Mouse (Mus musculus) left cerebral cortex, adult 8-10 months (tissue): ENCODE results near the gene Lin7b. TPM values are rescaled to one million over a fixed set of nuclear protein-coding genes. Genes with fewer than 3 reads are reported as not detected.
A peak's percentile ranks its signal among the peaks of the same experiment; 100 is the strongest.
"Not testable (repeated sequence)": the region's sequence is repeated elsewhere in the genome, so short reads cannot be mapped to it uniquely, and the experiment has no call there.

Experiments used
- DNase-seq, 2 experiments: peaks; one replicate each; pipeline ENCODE4 v3.0.0; 2022; ENCODE audit warnings: low spot score in 2 of 2
- total RNA-seq, 4 experiments: library from RNA; stranded (reverse); gene quantifications; 2 replicates each; pipeline ENCODE4 v1.2.4; 2022

Lin7b gene
- total RNA-seq, 4 experiments from 2014 or later = 139 to 172 (median 159) TPM

DNA sequence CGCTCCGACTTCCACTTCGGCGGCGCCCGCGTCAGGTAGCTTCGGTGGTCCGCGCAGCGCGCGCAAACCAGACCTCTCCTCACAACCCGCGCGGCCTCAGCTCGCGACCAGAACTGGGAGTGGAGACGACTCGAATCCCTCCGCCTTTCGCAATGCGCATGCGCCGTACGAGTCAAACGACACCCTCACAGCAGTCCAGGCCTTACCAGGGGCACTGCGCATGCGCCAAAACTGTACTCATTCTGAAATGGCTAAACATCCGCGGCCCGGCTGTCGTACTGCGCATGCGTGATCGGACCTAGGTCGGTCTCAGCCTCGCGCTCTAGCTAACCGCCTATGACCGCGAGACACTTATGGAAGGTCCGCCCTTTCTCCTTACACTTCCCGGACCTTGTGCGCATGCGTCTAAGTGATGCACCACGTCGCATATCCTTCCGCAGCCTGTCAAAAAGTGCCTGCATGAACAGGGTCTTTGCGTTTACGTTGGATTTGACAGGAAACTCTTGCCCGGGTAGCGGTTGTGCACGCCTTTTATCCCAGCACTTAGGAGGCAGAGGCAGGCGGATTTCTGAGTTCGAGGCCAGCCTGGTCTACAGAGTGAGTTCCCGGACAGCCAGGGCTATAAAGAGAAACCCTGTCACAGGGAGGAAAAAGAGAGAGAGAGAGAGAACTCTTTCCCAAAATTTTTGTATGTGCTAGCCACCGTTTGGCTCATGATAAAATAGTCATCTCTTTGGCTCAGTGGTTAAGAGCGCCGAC, 25.4 kb upstream of the Lin7b start, which contains the start of gene Snrnp70:
Gene Snrnp70, minus strand, starts transcription at position 165 of the 759 bp plus-strand sequence.
- peak; percentile 99 to 100 for DNase-seq

- no peak for DNase-seq
Measured at GRCm38 (mm10) chr7:45395129-45395541, 24.8 kb upstream of the Lin7b start.

DNA sequence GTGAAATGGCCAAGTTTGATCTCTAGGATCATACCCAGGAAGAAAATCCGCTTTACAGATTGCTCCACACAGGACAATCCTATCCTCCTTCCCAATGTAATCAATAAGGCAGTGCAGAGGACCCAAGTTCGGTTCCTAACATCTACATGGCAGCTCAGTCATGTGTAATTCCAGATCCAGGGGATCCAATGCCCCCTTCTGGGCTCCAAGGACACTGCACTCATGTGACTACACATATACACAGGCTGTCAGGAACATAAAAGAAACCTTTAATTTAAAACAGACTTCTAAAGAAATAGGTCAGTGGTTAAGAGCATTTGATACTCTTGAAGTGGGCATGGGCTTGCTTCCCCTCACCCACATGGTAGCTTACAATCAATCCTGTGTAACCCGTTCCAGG, 15.7 kb upstream of the Lin7b start:
- no peak for DNase-seq

GRCm38 (mm10) chr7:45376057-45376456, 5.7 kb upstream of the Lin7b start:
- no peak for DNase-seq

GRCm38 (mm10) chr7:45374620-45375019, 4.2 kb upstream of the Lin7b start:
- no peak for DNase-seq

DNA sequence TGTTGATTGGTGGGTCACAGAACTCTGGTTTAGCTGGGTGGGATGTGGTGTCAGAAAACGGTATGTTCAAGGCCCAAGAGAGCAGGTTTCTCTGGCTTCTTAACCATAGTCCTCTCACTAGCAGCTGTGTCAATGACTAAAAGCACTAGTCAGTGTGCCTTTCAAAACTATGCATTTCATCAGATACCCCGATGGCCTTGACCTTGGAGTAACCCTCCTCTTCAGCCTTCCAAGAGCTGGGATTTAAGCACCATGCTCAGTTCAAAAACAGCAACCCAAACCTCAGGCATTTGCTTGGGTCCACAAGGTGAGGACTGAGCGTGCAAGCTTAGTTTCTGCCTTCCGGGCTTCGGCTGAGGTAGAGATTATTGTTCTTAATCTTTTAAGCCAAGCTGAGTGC, 2.0 kb upstream of the Lin7b start:
- DNase-seq = no peak

- DNase-seq = peak; percentile 27 to 62
Measured at GRCm38 (mm10) chr7:45369836-45370474, 428 bp downstream of the Lin7b start.

- no peak for DNase-seq
Measured at GRCm38 (mm10) chr7:45369022-45369745, 1.2 kb downstream of the Lin7b start.

DNA sequence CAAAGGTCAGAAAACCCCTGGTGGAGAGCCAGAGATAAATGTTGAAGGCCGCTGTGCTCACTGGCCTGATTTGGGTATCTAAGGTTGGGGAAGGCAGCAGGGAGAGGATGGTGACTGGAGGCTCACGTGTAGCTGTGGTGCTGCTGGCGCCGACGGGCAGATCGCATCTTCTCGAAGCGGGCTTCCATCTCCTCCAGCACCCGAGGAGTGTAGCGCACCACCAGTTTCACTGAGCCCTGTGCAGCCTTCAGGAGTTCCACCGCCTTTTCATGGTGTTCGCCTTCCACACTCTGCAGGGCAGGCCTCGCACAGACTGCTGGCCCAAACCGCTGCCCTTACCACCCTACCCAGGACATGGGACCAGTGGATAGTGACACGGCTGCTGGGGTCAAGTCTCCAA, 2.2 kb downstream of the Lin7b start:
- no peak for DNase-seq

DNA sequence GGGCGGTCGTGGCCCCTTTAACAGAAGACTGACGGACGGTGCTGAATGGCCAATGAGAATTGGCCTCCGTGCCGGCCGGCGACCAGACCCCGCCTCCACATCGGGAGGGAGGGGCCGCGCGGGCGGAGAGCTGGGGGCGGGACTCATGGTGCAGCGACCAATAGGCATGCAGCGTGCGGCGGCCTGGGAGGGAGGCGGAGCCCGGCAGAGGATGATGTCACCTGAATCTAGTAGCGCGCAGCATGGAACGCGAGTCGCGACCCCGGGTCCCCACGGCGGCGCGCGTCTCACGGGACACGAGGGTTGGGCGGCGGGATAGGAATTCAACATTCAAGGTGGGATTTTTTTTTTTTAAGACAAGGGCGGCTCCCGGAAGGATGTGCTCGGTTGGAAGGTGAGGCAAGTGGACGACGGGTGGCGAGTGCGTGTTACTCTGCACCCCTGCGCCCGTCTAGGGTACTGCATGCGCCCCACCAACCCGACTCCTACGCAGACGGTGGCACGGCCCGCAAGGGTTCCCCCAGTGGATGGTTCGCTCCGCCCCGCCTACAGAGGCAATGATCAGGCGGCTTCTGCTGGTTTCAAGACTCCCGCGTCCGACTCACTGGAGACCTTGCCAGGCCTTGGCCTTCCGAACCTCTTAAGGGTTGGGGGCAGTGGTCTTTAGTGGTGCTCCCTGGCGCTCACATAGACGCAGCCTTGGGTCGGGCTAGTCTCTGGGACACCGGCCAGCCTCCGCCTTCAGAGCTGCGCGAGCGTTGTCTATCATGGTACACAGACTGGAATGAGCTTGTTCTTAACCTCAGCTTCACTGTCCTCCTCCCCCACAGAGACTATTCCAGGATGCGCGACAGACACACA, 3.1 kb downstream of the Lin7b start:
- DNase-seq = peak; percentile 96 to 98

DNA sequence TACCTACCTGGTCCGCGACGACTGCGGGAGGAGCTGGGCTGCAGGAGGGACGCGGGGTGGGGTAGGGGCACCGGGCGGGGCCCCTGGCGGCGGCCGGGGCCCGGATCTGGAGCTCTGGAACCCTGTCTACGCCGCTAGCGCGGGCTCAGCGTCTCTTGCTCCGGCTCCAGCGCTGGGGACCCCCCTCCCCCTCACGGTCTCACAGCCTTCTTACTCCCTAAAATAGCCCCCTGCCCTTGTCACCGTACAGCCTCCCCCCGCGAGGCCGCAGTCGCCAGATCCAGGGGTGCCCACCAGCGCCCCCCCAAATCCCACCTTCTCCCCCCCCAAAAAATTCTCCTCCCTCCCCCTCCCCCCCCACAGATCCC, 3.7 kb downstream of the Lin7b start, which contains the start of gene Ppfia3:
Gene Ppfia3, minus strand, starts transcription at position 368 of the 368 bp plus-strand sequence.
- DNase-seq = peak in 1 of 2 experiments; percentile 58

- no peak for DNase-seq
Measured at GRCm38 (mm10) chr7:45365742-45366651, 4.4 kb downstream of the Lin7b start.

DNA sequence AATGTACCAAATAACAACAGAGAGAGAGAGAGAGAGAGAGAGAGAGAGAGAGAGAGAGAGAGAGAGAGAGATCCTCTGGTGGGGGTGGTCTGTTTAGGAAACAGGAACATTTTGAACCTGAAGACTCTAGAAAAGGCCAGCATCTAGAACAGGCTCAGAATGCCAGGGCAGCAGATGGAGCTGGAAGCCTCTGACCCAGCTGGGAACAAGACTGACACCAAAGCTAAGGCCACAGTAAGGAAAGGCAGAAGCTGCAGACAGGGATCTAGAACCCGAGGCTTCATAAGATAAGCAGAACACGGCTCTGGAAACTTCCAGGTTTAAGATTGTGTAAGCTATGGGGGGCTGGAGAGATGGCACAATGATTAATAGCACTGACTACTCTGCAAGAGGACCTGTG, 6.4 kb downstream of the Lin7b start:
- no peak for DNase-seq

DNA sequence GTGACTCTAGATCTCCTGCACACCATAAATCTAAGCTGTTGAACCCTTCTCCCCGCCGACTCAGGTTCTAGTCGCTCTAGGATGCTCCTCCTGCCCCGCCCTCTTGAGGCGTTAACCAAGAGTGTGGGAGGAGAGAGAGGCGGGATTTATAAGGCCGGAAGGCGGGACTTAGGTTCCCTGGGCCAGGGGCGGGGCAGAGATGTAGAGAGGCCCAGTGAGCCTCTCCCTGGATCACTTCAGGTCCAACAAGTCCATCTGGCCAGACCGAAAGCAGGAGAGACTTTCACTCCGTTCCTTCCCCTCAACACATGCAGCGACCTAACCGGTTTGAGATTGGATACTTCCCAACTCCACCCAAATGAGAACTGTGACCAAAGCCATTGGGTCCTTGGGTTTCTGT, 7.6 kb downstream of the Lin7b start:
- no peak for DNase-seq

GRCm38 (mm10) chr7:45361243-45361804, 9.1 kb downstream of the Lin7b start:
- peak; percentile 68 to 83 for DNase-seq

GRCm38 (mm10) chr7:45360404-45361125, 9.8 kb downstream of the Lin7b start:
- no peak for DNase-seq

GRCm38 (mm10) chr7:45359081-45359480, 11.3 kb downstream of the Lin7b start:
- DNase-seq = not testable (repeated sequence)

- no peak for DNase-seq
Measured at GRCm38 (mm10) chr7:45356087-45356486, 14.3 kb downstream of the Lin7b start.
